Comparison of ENCODE assay signal across 31 mouse cellular contexts in genomic region chr11:85891692-85892040, GRCm38 (mm10). TPM values are rescaled to one million over a fixed set of nuclear protein-coding genes. Genes with fewer than 3 reads are reported as not detected.
DNase-seq lines count a peak whose midpoint lies in the region; ATAC-seq and TF ChIP-seq lines count a peak whose summit lies in the region.
"Had no signal": no experiment of that assay in that cellular context is flagged by ENCODE, and none has a peak within 500 bp of the region (broad histone marks: within the 10 kb centered on the region; RNA-seq: fewer than 3 reads in every experiment).

No protein-coding gene starts in this region.

- no peak overlapping the region for H3K9ac ChIP-seq in forebrain, postnatal 0 days
- H3K9ac ChIP-seq in forebrain, embryonic 14.5 days (ENCODE audit: low read length), result no peak overlapping the region
- H3K9ac ChIP-seq in lung, embryonic 15.5 days, result peak overlapping the region; percentile 67; the same call in 1 of the 2 replicates
- no peak overlapping the region for H3K9ac ChIP-seq in MEL (ENCODE audit: control insufficient read depth, low read depth, low read length, poor library complexity, severe bottlenecking)
- H3K9ac ChIP-seq in limb, embryonic 13.5 days, result peak overlapping the region; percentile 89
- H3K9ac ChIP-seq: embryonic facial prominence, embryonic 12.5 days; liver, embryonic 13.5 days; neural tube, embryonic 15.5 days had no signal

- ATAC-seq in forebrain, postnatal 0 days, result no peak
- no peak for ATAC-seq in forebrain, embryonic 14.5 days
- no peak for ATAC-seq in lung, embryonic 15.5 days (ENCODE audit: borderline replicate concordance, extremely low read depth, low FRiP score, low TSS enrichment)
- ATAC-seq in limb, embryonic 13.5 days (ENCODE audit: low FRiP score, low read depth), result no peak
- ATAC-seq: activated CD4-positive, CD25-positive, alpha-beta regulatory T cell, adult 4 months had no signal

- H3K4me2 ChIP-seq in forebrain, postnatal 0 days (ENCODE audit: low read depth), result no peak overlapping the region
- no peak overlapping the region for H3K4me2 ChIP-seq in forebrain, embryonic 14.5 days (ENCODE audit: low read length)
- H3K4me2 ChIP-seq in lung, embryonic 15.5 days, result peak overlapping the region; percentile 67
- H3K4me2 ChIP-seq in limb, embryonic 13.5 days (replicated peaks), result peak overlapping the region; percentile 76
- H3K4me2 ChIP-seq: embryonic facial prominence, embryonic 12.5 days; liver, embryonic 13.5 days; neural tube, embryonic 15.5 days had no signal

- WGBS in forebrain, postnatal 0 days, result 5% methylated on average over 2 of the region's 2 CpGs
- WGBS in forebrain, embryonic 14.5 days, result 8% methylated on average over 2 of the region's 2 CpGs
- WGBS in lung, embryonic 15.5 days, result 8% methylated on average over 2 of the region's 2 CpGs
- 12% methylated on average over 2 of the region's 2 CpGs for WGBS in limb, embryonic 13.5 days

- no peak overlapping the region for H3K27ac ChIP-seq in forebrain, postnatal 0 days (ENCODE audit: low read depth, low read length)
- H3K27ac ChIP-seq in forebrain, embryonic 14.5 days (ENCODE audit: low read depth, low read length), result no peak overlapping the region
- H3K27ac ChIP-seq in lung, embryonic 15.5 days, result peak overlapping the region; percentile 89
- no peak overlapping the region for H3K27ac ChIP-seq in MEL (ENCODE audit: control insufficient read depth, low read depth, low read length)
- H3K27ac ChIP-seq in limb, embryonic 13.5 days, result peak overlapping the region; percentile 91
- H3K27ac ChIP-seq: embryonic facial prominence, embryonic 12.5 days; gastrocnemius, adult 2 months; hindbrain, embryonic 10.5 days; liver, embryonic 13.5 days; macrophage; midbrain, embryonic 10.5 days; neural tube, embryonic 15.5 days; stomach, postnatal 0 days had no signal

- peaks cover 77% of the 10 kb centered on the region for H3K27me3 ChIP-seq in forebrain, postnatal 0 days (ENCODE audit: insufficient read depth, low read length)
- peaks cover 72% of the 10 kb centered on the region for H3K27me3 ChIP-seq in forebrain, embryonic 14.5 days (replicated peaks; ENCODE audit: control insufficient read depth, insufficient read depth, low read length)
- peaks cover 76% of the 10 kb centered on the region for H3K27me3 ChIP-seq in lung, embryonic 15.5 days
- no peaks in the 10 kb centered on the region for H3K27me3 ChIP-seq in MEL (ENCODE audit: control insufficient read depth in 1 of 2, insufficient read depth in 2 of 2, low read length in 2 of 2)
- H3K27me3 ChIP-seq in limb, embryonic 13.5 days, result peaks cover 64% of the 10 kb centered on the region

- H3K9me3 ChIP-seq in forebrain, postnatal 0 days (ENCODE audit: low read length), result no peaks in the 10 kb centered on the region
- H3K9me3 ChIP-seq in forebrain, embryonic 14.5 days (replicated peaks; ENCODE audit: control insufficient read depth, low read length), result no peaks in the 10 kb centered on the region
- no peaks in the 10 kb centered on the region for H3K9me3 ChIP-seq in lung, embryonic 15.5 days
- H3K9me3 ChIP-seq in MEL (replicated peaks; ENCODE audit: insufficient read depth, low read length), result no peaks in the 10 kb centered on the region
- H3K9me3 ChIP-seq in limb, embryonic 13.5 days, result no peaks in the 10 kb centered on the region
- H3K9me3 ChIP-seq: embryonic facial prominence, embryonic 12.5 days; G1E; hindbrain, embryonic 10.5 days; liver, embryonic 13.5 days; midbrain, embryonic 10.5 days; neural tube, embryonic 15.5 days had no signal

- TF ChIP-seq CTCF in forebrain, postnatal 0 days (IDR thresholded peaks at IDR 0.05; ENCODE audit: low read depth), result no peak
- TF ChIP-seq CTCF in MEL (IDR thresholded peaks at IDR 0.05 in 2 of 3, conservative IDR thresholded peaks at IDR 0.05 in 1 of 3; ENCODE audit: control insufficient read depth in 1 of 3, insufficient read depth in 1 of 3, low read depth in 2 of 3, low read length in 3 of 3, poor library complexity in 1 of 3, severe bottlenecking in 1 of 3), result no peak

- TF ChIP-seq RAD21 in MEL (IDR thresholded peaks at IDR 0.05; ENCODE audit: low read depth, low read length), result no peak

- peak; percentile 31 to 44; a peak in 2 of 4 replicates for TF ChIP-seq EP300 in MEL (IDR thresholded peaks at IDR 0.05; ENCODE audit: low read depth in 1 of 2, low read length in 2 of 2)

- DNase-seq in forebrain, postnatal 0 days, result peak; percentile 45
- DNase-seq in forebrain, embryonic 14.5 days (ENCODE audit: low spot score), result no peak
- DNase-seq in lung, postnatal 25 days (ENCODE audit: low spot score), result no peak
- DNase-seq in MEL (ENCODE audit: low read depth, low spot score), result peak; percentile 37
- no peak for DNase-seq in retina, postnatal 1 day
- DNase-seq in right cerebral cortex, postnatal 14 days, result no peak
- DNase-seq: adrenal gland, adult 8-10 months; cerebellum, adult 8-10 months; gastrocnemius, adult 2 months; heart, postnatal 10 days; kidney, adult 11 months; kidney, postnatal 4 days; layer of hippocampus, adult 9-11 months; liver, embryonic 13.5 days; thymus, adult 2 months; thymus, postnatal 4 days had no signal

- H3K36me3 ChIP-seq in forebrain, postnatal 0 days (ENCODE audit: insufficient read depth), result no peaks in the 10 kb centered on the region
- no peaks in the 10 kb centered on the region for H3K36me3 ChIP-seq in forebrain, embryonic 14.5 days (ENCODE audit: control insufficient read depth, insufficient read depth, low read length)
- no peaks in the 10 kb centered on the region for H3K36me3 ChIP-seq in lung, embryonic 15.5 days
- peaks cover 0 to 7% of the 10 kb centered on the region in 2 experiments; a peak in 1 of 4 replicates for H3K36me3 ChIP-seq in MEL (ENCODE audit: control insufficient read depth in 1 of 2, insufficient read depth in 2 of 2, low read length in 2 of 2)
- no peaks in the 10 kb centered on the region for H3K36me3 ChIP-seq in limb, embryonic 13.5 days
- H3K36me3 ChIP-seq: embryonic facial prominence, embryonic 12.5 days; G1E; hindbrain, embryonic 10.5 days; liver, embryonic 13.5 days; midbrain, embryonic 10.5 days; neural tube, embryonic 15.5 days had no signal

- TF ChIP-seq POLR2A in MEL (IDR thresholded peaks at IDR 0.05; ENCODE audit: control insufficient read depth in 1 of 2, insufficient read depth in 1 of 2, low read depth in 1 of 2, low read length in 2 of 2, poor library complexity in 1 of 2), result no peak

- no peaks in the 10 kb centered on the region for H3K79me2 ChIP-seq in MEL (ENCODE audit: control insufficient read depth, insufficient read depth, low read length, poor library complexity)

- no peak overlapping the region for H3K4me3 ChIP-seq in forebrain, postnatal 0 days (ENCODE audit: low read depth, low read length)
- no peak overlapping the region for H3K4me3 ChIP-seq in forebrain, embryonic 14.5 days (ENCODE audit: low read depth, low read length)
- H3K4me3 ChIP-seq in lung, embryonic 15.5 days, result peak overlapping the region; percentile 61
- H3K4me3 ChIP-seq in MEL (ENCODE audit: control insufficient read depth in 1 of 2, insufficient read depth in 1 of 2, low read depth in 2 of 2, low read length in 2 of 2), result no peak overlapping the region
- H3K4me3 ChIP-seq in limb, embryonic 13.5 days, result peak overlapping the region; percentile 56
- H3K4me3 ChIP-seq: embryonic facial prominence, embryonic 12.5 days; gastrocnemius, adult 2 months; hindbrain, embryonic 10.5 days; liver, embryonic 13.5 days; midbrain, embryonic 10.5 days; neural tube, embryonic 15.5 days had no signal

- no peaks in the 10 kb centered on the region for H3K4me1 ChIP-seq in forebrain, postnatal 0 days (ENCODE audit: insufficient read depth)
- no peaks in the 10 kb centered on the region for H3K4me1 ChIP-seq in forebrain, embryonic 14.5 days (ENCODE audit: control insufficient read depth, insufficient read depth, low read length)
- peaks cover 29% of the 10 kb centered on the region for H3K4me1 ChIP-seq in lung, embryonic 15.5 days
- peaks cover 3 to 5% of the 10 kb centered on the region in 2 experiments; a peak in 3 of 4 replicates for H3K4me1 ChIP-seq in MEL (ENCODE audit: control insufficient read depth in 1 of 2, insufficient read depth in 2 of 2, low read length in 2 of 2)
- H3K4me1 ChIP-seq in limb, embryonic 13.5 days, result peaks cover 76% of the 10 kb centered on the region

TF ChIP-seq in MEL, 35 proteins besides CTCF, POLR2A, EP300 and RAD21 (continues in another document):
- no peak for TF ChIP-seq MXI1 (IDR thresholded peaks at IDR 0.05; ENCODE audit: low read depth, low read length)

RNA-seq across cellular contexts. Expression of gene Tbx4, which starts 5.4 kb away (rescaled TPM):
- 0.15 and 0.33 TPM in 2 replicates for total RNA-seq in forebrain, postnatal 0 days (2014; rRNA removed)
- 0.19 TPM in 2 replicates for polyA plus RNA-seq in forebrain, postnatal 0 days (2015; fragmentation: Nextera tagmentation; extraction: Ambion mirVana)
- polyA plus RNA-seq in forebrain, embryonic 14.5 days (2014; fragmentation: Nextera tagmentation; extraction: Ambion mirVana), result 0.11 and 0.13 TPM in 2 replicates
- polyA plus RNA-seq in lung, embryonic 15.5 days (2015; fragmentation: Nextera tagmentation; extraction: Ambion mirVana), result 78.8 and 81.3 TPM in 2 replicates
- total RNA-seq in MEL (2012; rRNA removed), result 0.07 and 0.12 TPM in 2 replicates
- under 1 TPM in 1 of 2 experiments, not detected in 1; 0.64 TPM for polyA plus RNA-seq in MEL (2012; ENCODE audit: insufficient read depth in 1 of 2, insufficient read length in 2 of 2, low read depth in 1 of 2, low replicate concordance in 2 of 2, missing spikeins in 1 of 2)
- 25.1 and 29.3 TPM in 2 replicates for polyA plus RNA-seq in limb, embryonic 13.5 days (2015; fragmentation: Nextera tagmentation; extraction: Ambion mirVana)
- total RNA-seq: G1E had no signal
- polyA plus RNA-seq: activated CD4-positive, CD25-positive, alpha-beta regulatory T cell, adult 4 months; G1E; macrophage had no signal

RNA-seq across cellular contexts. Expression of gene Gm11444, which starts 41.5 kb away (rescaled TPM):
- total RNA-seq in forebrain, postnatal 0 days (2014; rRNA removed), result not detected in 2 replicates
- polyA plus RNA-seq in forebrain, postnatal 0 days (2015; fragmentation: Nextera tagmentation; extraction: Ambion mirVana), result not detected in 2 replicates
- polyA plus RNA-seq in forebrain, embryonic 14.5 days (2014; fragmentation: Nextera tagmentation; extraction: Ambion mirVana), result not detected in 2 replicates
- polyA plus RNA-seq in lung, embryonic 15.5 days (2015; fragmentation: Nextera tagmentation; extraction: Ambion mirVana), result 0.62 TPM in 1 of 2 replicates, not detected in the other
- total RNA-seq in MEL (2012; rRNA removed), result not detected in 2 replicates
- polyA plus RNA-seq in MEL (2012; ENCODE audit: insufficient read depth in 1 of 2, insufficient read length in 2 of 2, low read depth in 1 of 2, low replicate concordance in 2 of 2, missing spikeins in 1 of 2), result under 1 TPM in 1 of 2 experiments, not detected in 1; 0.21 TPM
- 0.28 TPM in 1 of 2 replicates, not detected in the other for polyA plus RNA-seq in limb, embryonic 13.5 days (2015; fragmentation: Nextera tagmentation; extraction: Ambion mirVana)
- total RNA-seq: adrenal gland, adult 8-10 months; G1E; gastrocnemius, adult 2 months; gastrocnemius, postnatal 4 days; heart, postnatal 10 days; left cerebral cortex, adult 18-20 months; left cerebral cortex, postnatal 36 days had no signal
- polyA plus RNA-seq: embryonic facial prominence, embryonic 12.5 days; forebrain, embryonic 11.5 days; G1E; hindbrain, embryonic 10.5 days; kidney, embryonic 16.5 days; liver, embryonic 13.5 days; macrophage; midbrain, embryonic 10.5 days; neural tube, embryonic 15.5 days; stomach, postnatal 0 days; thymus, adult 2 months had no signal

RNA-seq across cellular contexts. Expression of gene Tbx2, which starts 59.3 kb away (rescaled TPM):
- 1.9 and 5.1 TPM in 2 replicates for total RNA-seq in forebrain, postnatal 0 days (2014; rRNA removed)
- 0.42 and 0.44 TPM in 2 replicates for polyA plus RNA-seq in forebrain, postnatal 0 days (2015; fragmentation: Nextera tagmentation; extraction: Ambion mirVana)
- 0.48 and 0.64 TPM in 2 replicates for polyA plus RNA-seq in forebrain, embryonic 14.5 days (2014; fragmentation: Nextera tagmentation; extraction: Ambion mirVana)
- 40.9 and 44.9 TPM in 2 replicates for polyA plus RNA-seq in lung, embryonic 15.5 days (2015; fragmentation: Nextera tagmentation; extraction: Ambion mirVana)
- not detected in 2 replicates for total RNA-seq in MEL (2012; rRNA removed)
- polyA plus RNA-seq in MEL (2012; ENCODE audit: insufficient read depth in 1 of 2, insufficient read length in 2 of 2, low read depth in 1 of 2, low replicate concordance in 2 of 2, missing spikeins in 1 of 2), result under 1 TPM in 1 of 2 experiments, not detected in 1; 0.01 TPM
- polyA plus RNA-seq in limb, embryonic 13.5 days (2015; fragmentation: Nextera tagmentation; extraction: Ambion mirVana), result 5.0 and 5.1 TPM in 2 replicates
- polyA plus RNA-seq: macrophage had no signal

Comparison
In these comparisons a context has a peak if more than half of its experiments do, and no peak if none do; other contexts are left out.
1. DNase-seq: peak in forebrain, postnatal 0 days (single experiment) and MEL (single experiment); none in forebrain, embryonic 14.5 days (single experiment), lung, postnatal 25 days (single experiment), retina, postnatal 1 day (single experiment) and right cerebral cortex, postnatal 14 days (single experiment).
2. H3K27ac ChIP-seq: peak in lung, embryonic 15.5 days (single experiment) and limb, embryonic 13.5 days (single experiment); none in forebrain, postnatal 0 days (single experiment), forebrain, embryonic 14.5 days (single experiment) and MEL (single experiment).
3. H3K4me2 ChIP-seq: peak in lung, embryonic 15.5 days (single experiment) and limb, embryonic 13.5 days (single experiment); none in forebrain, postnatal 0 days (single experiment) and forebrain, embryonic 14.5 days (single experiment).
4. H3K4me3 ChIP-seq: peak in lung, embryonic 15.5 days (single experiment) and limb, embryonic 13.5 days (single experiment); none in forebrain, postnatal 0 days (single experiment), forebrain, embryonic 14.5 days (single experiment) and MEL (0 of 2).
5. H3K9ac ChIP-seq: peak in lung, embryonic 15.5 days (single experiment) and limb, embryonic 13.5 days (single experiment); none in forebrain, postnatal 0 days (single experiment), forebrain, embryonic 14.5 days (single experiment) and MEL (single experiment).
6. RNA of gene Tbx4, which starts 5.4 kb away (polyA plus RNA-seq): 78.8 to 81.3 TPM in lung, embryonic 15.5 days and 25.1 to 29.3 TPM in limb, embryonic 13.5 days; 0.64 TPM in MEL, 0.19 TPM in forebrain, postnatal 0 days and 0.11 to 0.13 TPM in forebrain, embryonic 14.5 days; every median in the first group is over 10 times any median in the second.